Mouse (Mus musculus) olfactory bulb, adult 2 months (tissue): ENCODE measurements around the gene Mfrp. TPM values are rescaled to one million over a fixed set of nuclear protein-coding genes. Genes with fewer than 3 reads are reported as not detected.

Source experiments
- H3K27ac ChIP-seq: fragments of 200-500 bp; 2 replicates; pipeline ENCODE4 v1.5.1; 2012; ENCODE audit warnings: low read depth, low read length; ENCODE audit not compliant: insufficient read depth
- H3K4me1 ChIP-seq: fragments of 200-500 bp; 2 replicates; pipeline ENCODE4 v1.6.1; 2012; ENCODE audit warnings: low read length; ENCODE audit not compliant: control insufficient read depth, insufficient read depth
- H3K4me3 ChIP-seq: fragments of 200-500 bp; 2 replicates; pipeline ENCODE4 v1.5.1; 2012; ENCODE audit warnings: mild to moderate bottlenecking, low read depth, low read length, moderate library complexity; ENCODE audit not compliant: insufficient read depth
- CTCF ChIP-seq: fragments of 200-500 bp; IDR thresholded peaks from 2 replicates; pipeline ENCODE4 v1.5.1; 2012; ENCODE audit warnings: low read depth, mild to moderate bottlenecking, low read length, moderate library complexity; ENCODE audit not compliant: insufficient read depth
- POLR2A ChIP-seq: fragments of 200-500 bp; IDR thresholded peaks from 2 replicates; pipeline ENCODE4 v1.6.1; 2012; ENCODE audit warnings: mild to moderate bottlenecking, low read depth, low read length, moderate library complexity; ENCODE audit not compliant: insufficient read depth
- WGBS: fragments of 180-500 bp; shearing (Covaris S2); methylation state at CpG from one replicate; pipeline ENCODE4 v1.1.7; 2018; 5-methylcytosine and 5-hydroxymethylcytosine counted together
- polyA plus RNA-seq: library from polyadenylated mRNA; stranded (reverse); fragments of >200 nt; gene quantifications from 2 replicates; pipeline ENCODE4 v1.2.4, GENCODE M21; 2012; ENCODE audit warnings: low replicate concordance; ENCODE audit not compliant: missing spikeins, insufficient read depth, insufficient read length

The Mfrp gene
- polyA plus RNA-seq, 1 experiment: not detected

- H3K4me3 ChIP-seq: no peak overlapping the region
- peaks cover 32% of the 10 kb centered on the region for H3K4me1 ChIP-seq
- H3K27ac ChIP-seq: no peak overlapping the region
- 59% methylated on average over 12 of the region's 12 CpGs for WGBS
- no peak for TF ChIP-seq POLR2A
- no peak for TF ChIP-seq CTCF
These were observed 12.5 kb upstream of the Mfrp start for GRCm38 (mm10) chr9:44088877-44089608.

- H3K4me1 ChIP-seq: peaks cover 30% of the 10 kb centered on the region
- 43% methylated on average over 24 of the region's 24 CpGs for WGBS
These were observed 7.7 kb upstream of the Mfrp start for GRCm38 (mm10) chr9:44093612-44094503.

DNA sequence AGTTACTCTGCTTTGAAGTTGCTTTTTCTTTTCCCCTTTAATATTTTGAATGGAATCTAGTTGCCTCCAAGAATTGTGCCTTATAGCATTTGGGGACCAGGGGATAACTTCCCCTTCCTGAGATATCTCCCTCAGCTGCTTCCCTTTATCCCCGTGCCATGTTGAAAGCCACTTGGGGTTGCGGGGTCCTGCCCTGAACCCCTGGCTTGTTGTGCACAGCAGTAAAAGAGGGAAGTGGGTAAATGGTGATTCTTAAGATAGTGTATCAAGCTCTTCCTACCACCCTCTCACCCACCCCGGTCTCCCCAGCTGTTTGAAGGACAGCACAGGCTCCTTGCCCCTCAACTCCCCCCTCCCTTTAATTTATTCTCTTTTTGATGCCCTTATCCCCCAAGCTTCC is 6.8 kb upstream of the Mfrp start:
- Histone ChIP-seq H3K4me3 (no peak overlapping the region), H3K27ac (no peak overlapping the region), H3K4me1 (peaks cover 21% of the 10 kb centered on the region)
- 96% methylated on average over 3 of the region's 3 CpGs for WGBS
- TF ChIP-seq CTCF: no peak
- no peak for TF ChIP-seq POLR2A

More at GRCm38 (mm10) chr9:44093612-44094503, 7.7 kb upstream of the Mfrp start:
- peak; percentile 77 for TF ChIP-seq CTCF
- TF ChIP-seq POLR2A: no peak
- Histone ChIP-seq H3K4me3 (no peak overlapping the region), H3K27ac (no peak overlapping the region)

DNA sequence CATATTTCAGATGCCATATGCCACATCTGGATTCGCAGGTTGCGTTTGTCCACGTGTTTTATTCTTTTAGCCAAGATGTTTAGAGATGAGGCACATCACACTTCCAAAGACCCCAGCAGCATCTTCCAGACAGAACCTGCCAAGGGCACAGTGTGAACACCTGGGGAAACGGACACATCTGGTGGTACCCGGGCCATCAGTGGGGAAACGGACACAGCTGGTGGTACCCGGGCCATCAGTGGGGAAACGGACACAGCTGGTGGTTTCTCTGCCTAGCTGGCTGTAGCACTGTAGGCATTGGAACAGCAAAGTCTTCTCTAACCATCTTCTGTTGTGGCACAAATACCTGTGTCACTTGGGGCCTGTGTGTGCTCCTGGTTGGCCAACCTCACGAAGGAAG is 5.7 kb upstream of the Mfrp start:
- Histone ChIP-seq H3K4me3 (no peak overlapping the region), H3K27ac (peak overlapping the region; percentile 96; the same call in 1 of the 2 replicates), H3K4me1 (peaks cover 15% of the 10 kb centered on the region)
- TF ChIP-seq POLR2A (no peak), CTCF (no peak)
- 90% methylated on average over 9 of the region's 9 CpGs for WGBS

- H3K4me1 ChIP-seq: peaks cover 15% of the 10 kb centered on the region
- H3K4me3 ChIP-seq: no peak overlapping the region
- 19% methylated on average over 9 of the region's 9 CpGs for WGBS
- peak overlapping the region; percentile 96 for H3K27ac ChIP-seq
- TF ChIP-seq CTCF (no peak), POLR2A (no peak)
These were observed 5.0 kb upstream of the Mfrp start for GRCm38 (mm10) chr9:44096536-44096935.

DNA sequence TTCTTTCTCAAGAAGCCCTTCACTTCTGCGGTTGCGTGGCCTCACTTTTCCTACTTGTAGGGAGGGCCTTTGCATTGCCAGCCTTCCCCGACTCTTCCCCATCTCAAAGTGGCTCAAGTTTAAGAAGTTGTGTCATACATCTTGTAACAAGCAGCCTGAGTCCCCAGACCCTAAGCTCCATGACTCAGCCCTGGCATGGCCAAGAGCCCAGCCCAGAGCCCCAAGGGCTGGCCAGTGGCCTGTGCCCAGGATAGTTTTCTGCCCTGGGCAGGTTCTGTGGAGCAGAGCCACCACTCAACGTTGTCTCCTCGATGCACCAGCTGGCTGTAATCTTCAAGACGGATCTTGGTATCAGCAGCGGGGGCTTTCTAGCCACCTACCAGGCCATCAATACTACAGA is 3.4 kb downstream of the Mfrp start:
- Histone ChIP-seq H3K4me3 (no peak overlapping the region), H3K4me1 (peaks cover 36% of the 10 kb centered on the region), H3K27ac (no peak overlapping the region)
- TF ChIP-seq POLR2A (no peak), CTCF (no peak)
- 88% methylated on average over 7 of the region's 7 CpGs for WGBS

- no peak overlapping the region for H3K4me3 ChIP-seq
- no peak for TF ChIP-seq POLR2A
- H3K27ac ChIP-seq: no peak overlapping the region
- WGBS: 80% methylated on average over 10 of the region's 10 CpGs
- peaks cover 41% of the 10 kb centered on the region for H3K4me1 ChIP-seq
These were observed 4.3 kb downstream of the Mfrp start for GRCm38 (mm10) chr9:44105781-44106180.

DNA sequence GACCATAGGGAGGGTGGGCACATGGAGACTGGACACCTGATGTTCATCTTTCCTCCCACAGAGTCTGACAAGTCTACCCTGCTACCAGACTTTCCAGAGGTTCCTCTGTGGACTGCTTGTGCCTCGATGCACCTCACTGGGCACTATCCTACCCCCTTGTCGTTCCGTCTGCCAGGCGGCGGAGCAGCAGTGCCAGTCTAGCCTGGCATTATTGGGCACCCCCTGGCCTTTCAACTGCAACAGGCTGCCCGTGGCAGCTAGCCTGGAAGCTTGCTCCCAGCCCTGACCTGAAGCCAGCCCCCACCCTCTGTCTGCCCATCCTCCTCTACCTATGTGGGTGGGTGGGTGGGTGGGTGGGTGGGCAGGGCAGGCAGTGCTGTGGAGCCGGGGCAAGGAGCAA is 4.7 kb downstream of the Mfrp start:
- H3K27ac ChIP-seq: no peak overlapping the region
- peaks cover 41% of the 10 kb centered on the region for H3K4me1 ChIP-seq
- WGBS: 53% methylated on average over 7 of the region's 7 CpGs
- no peak for TF ChIP-seq CTCF
- TF ChIP-seq POLR2A: no peak
- no peak overlapping the region for H3K4me3 ChIP-seq

DNA sequence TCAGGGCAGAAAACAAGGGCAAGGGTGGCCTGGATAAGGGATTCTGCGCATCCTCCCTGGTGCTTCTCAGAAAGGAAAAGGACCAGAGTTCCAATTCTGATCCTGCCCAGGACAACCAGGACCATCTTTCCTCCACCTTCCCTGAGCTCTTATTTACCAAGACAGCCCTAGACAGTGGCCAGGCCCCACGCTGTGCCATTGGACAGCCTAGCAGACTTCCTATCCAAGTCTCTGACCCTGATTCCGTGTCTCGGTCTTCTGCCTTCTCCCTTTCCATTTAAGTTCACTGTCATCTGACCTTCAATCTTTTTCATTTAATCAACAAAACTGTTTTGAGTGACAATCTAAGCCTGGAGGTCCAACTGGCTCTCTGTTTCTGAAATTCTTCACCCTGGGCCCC is 5.1 kb downstream of the Mfrp start:
- no peak overlapping the region for H3K4me3 ChIP-seq
- 0 out of 2 replicates have a peak overlapping the region, but pooled peaks have one; percentile 35 for H3K27ac ChIP-seq
- H3K4me1 ChIP-seq: peaks cover 41% of the 10 kb centered on the region
- TF ChIP-seq POLR2A: no peak
- no peak for TF ChIP-seq CTCF
- 63% methylated on average over 4 of the region's 4 CpGs for WGBS
